Mouse (Mus musculus): ENCODE data around the gene Fam169b.

Fam169b gene

GRCm38 (mm10) chr7:68395707-68396333 lies 122.2 kb downstream of the Fam169b start:
- no peak for DNase-seq (ENCODE audit: low read depth, low spot score)

- no peak for DNase-seq (ENCODE audit: low read depth, low spot score)
Observed at GRCm38 (mm10) chr7:68400516-68400915, 126.9 kb downstream of the Fam169b start.

DNA sequence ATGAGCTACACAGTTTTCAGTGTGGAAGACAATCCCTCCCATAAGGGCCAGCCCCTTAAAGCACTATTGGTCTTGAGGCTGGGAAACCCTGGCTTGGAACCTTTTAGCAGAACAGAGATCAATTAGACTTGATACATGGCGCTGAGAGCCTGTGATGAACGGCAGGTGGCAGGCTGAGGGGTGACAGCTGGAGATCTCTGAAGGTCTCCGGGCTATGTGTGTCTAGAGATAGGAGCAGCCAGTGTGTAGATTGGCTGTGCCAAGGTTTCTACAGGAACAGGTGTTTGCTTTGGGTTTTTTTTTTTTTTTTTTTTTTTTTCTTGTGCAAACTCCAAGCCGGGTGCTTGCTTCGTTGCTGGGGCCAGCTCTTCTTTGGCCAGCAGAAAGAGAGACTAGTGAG lies 135.0 kb downstream of the Fam169b start:
- no peak for DNase-seq (ENCODE audit: low read depth, low spot score)

Data from skeletal muscle tissue, adult 2 months (tissue).